Mouse (Mus musculus): ENCODE results near the gene Lmf1.

- TF ChIP-seq POLR2A (IDR thresholded peaks at IDR 0.05; ENCODE audit: borderline replicate concordance, low read depth, low read length), result no peak
- no peak for TF ChIP-seq CTCF (IDR thresholded peaks at IDR 0.05; ENCODE audit: low read depth, low read length)
These were observed 13.6 kb upstream of the Lmf1 start for GRCm38 (mm10) chr17:25565244-25565643.
